Mouse (Mus musculus): ENCODE results near the gene Cdkal1.

DNA sequence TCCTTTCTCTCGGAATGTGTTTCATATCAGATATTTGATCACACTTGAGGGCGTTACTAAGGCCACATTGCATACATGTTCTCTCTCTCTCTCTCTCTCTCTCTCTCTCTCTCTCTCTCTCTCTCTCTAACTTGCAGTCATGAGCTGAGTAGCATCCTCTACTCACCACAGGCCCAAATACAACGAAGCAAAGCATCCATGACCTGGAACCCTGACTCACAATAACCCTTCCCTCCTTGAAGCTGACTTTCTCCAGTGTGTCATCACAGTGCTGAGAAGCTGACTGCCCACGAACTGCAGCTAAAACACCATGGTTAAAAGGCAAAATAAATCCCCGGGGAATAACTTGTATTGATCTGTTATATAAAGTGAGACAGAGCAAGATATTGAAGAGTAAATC is 76.4 kb downstream of the Cdkal1 start:
- TF ChIP-seq POLR2A (IDR thresholded peaks at IDR 0.05; ENCODE audit: borderline replicate concordance, low read depth, low read length) (no peak), CTCF (IDR thresholded peaks at IDR 0.05; ENCODE audit: low read depth, low read length) (no peak)

Measured in bone marrow macrophage, adult 2 months (primary cell).